Mouse (Mus musculus) ES-E14 (cell line): Measurements from ENCODE around the gene Pole.

Experiments used
- CHD2 ChIP-seq: IDR thresholded peaks from 2 replicates; pipeline ENCODE4 v1.6.1; 2014; ENCODE audit warnings: mild to moderate bottlenecking, low read depth, low read length, inconsistent platforms
- HCFC1 ChIP-seq: IDR thresholded peaks from 2 replicates; pipeline ENCODE4 v1.6.1; 2012; ENCODE audit warnings: low read length, inconsistent platforms, borderline replicate concordance; ENCODE audit not compliant: insufficient read depth
- ZC3H11A ChIP-seq: IDR thresholded peaks from 2 replicates; pipeline ENCODE4 v1.6.1; 2012; ENCODE audit warnings: low read depth, mild to moderate bottlenecking, inconsistent platforms, low read length, borderline replicate concordance
- ZNF384 ChIP-seq: IDR thresholded peaks from 2 replicates; pipeline ENCODE4 v1.6.1; 2012; ENCODE audit warnings: low read depth, low read length, inconsistent platforms

- no peak for TF ChIP-seq ZC3H11A
- no peak for TF ChIP-seq CHD2
- no peak for TF ChIP-seq HCFC1
- TF ChIP-seq ZNF384: no peak
These were observed 19.2 kb upstream of the Pole start for GRCm38 (mm10) chr5:110266941-110267340.
